Mouse (Mus musculus) small intestine, adult 2 months (tissue): ENCODE measurements around the gene Anks1. TPM values are rescaled to one million over a fixed set of nuclear protein-coding genes. Genes with fewer than 3 reads are reported as not detected.
"Not testable (repeated sequence)": the region's sequence is repeated elsewhere in the genome, so short reads cannot be mapped to it uniquely, and the experiment has no call there.

Source experiments
- H3K27ac ChIP-seq: fragments of 200-500 bp; 2 replicates; pipeline ENCODE4 v1.5.1; 2012; ENCODE audit warnings: low read depth, low read length, control low read depth, inconsistent platforms; ENCODE audit not compliant: insufficient read depth
- H3K27me3 ChIP-seq: fragments of 200-500 bp; 2 replicates; pipeline ENCODE4 v1.6.1; 2012; ENCODE audit warnings: mild to moderate bottlenecking, moderate library complexity, low read length, inconsistent platforms; ENCODE audit not compliant: control insufficient read depth, insufficient read depth
- H3K36me3 ChIP-seq: fragments of 200-500 bp; 2 replicates; pipeline ENCODE4 v1.6.1; 2012; ENCODE audit warnings: mild to moderate bottlenecking, low read length, control low read depth, inconsistent platforms; ENCODE audit not compliant: control insufficient read depth, insufficient read depth
- H3K4me1 ChIP-seq: fragments of 200-500 bp; 2 replicates; pipeline ENCODE4 v1.6.1; 2012; ENCODE audit warnings: low read length, inconsistent platforms, mixed read lengths; ENCODE audit not compliant: control insufficient read depth, insufficient read depth, insufficient read length
- H3K4me3 ChIP-seq: fragments of 200-500 bp; 2 replicates; pipeline ENCODE4 v1.5.1; 2012; ENCODE audit warnings: low read depth, mild to moderate bottlenecking, control low read depth, inconsistent platforms, low read length, moderate library complexity
- CTCF ChIP-seq: fragments of 200-500 bp; IDR thresholded peaks from 2 replicates; pipeline ENCODE4 v1.5.1; 2012; ENCODE audit warnings: low read depth, mild to moderate bottlenecking, control low read depth, inconsistent platforms, low read length, moderate library complexity, mixed read lengths; ENCODE audit not compliant: insufficient replicate concordance, insufficient read length; ENCODE audit errors: extremely low read depth
- POLR2A ChIP-seq: fragments of 200-500 bp; IDR thresholded peaks from 2 replicates; pipeline ENCODE4 v1.6.1; 2012; ENCODE audit warnings: low read depth, mild to moderate bottlenecking, control low read depth, inconsistent platforms, low read length, moderate library complexity
- WGBS: fragments of 180-500 bp; shearing (Covaris S2); methylation state at CpG from one replicate; pipeline ENCODE4 v1.1.7; 2018; 5-methylcytosine and 5-hydroxymethylcytosine counted together
- polyA plus RNA-seq: library from polyadenylated mRNA; depleted of rRNA; stranded (reverse); fragments of >200 nt; gene quantifications from 2 replicates; pipeline ENCODE4 v1.2.3, GENCODE M21; 2012

The Anks1 gene
- polyA plus RNA-seq, 1 experiment = 28.2 TPM

- Histone ChIP-seq H3K27me3 (no peaks in the 10 kb centered on the region), H3K36me3 (no peaks in the 10 kb centered on the region), H3K4me3 (no peak overlapping the region), H3K27ac (no peak overlapping the region), H3K4me1 (no peaks in the 10 kb centered on the region)
- TF ChIP-seq CTCF (no peak), POLR2A (no peak)
- WGBS = 75% methylated on average over 14 of the region's 14 CpGs
Observed at GRCm38 (mm10) chr17:27954629-27955402, 45.7 kb downstream of the Anks1 start.

GRCm38 (mm10) chr17:27957649-27958048 is 48.5 kb downstream of the Anks1 start:
- no peak for TF ChIP-seq CTCF
- TF ChIP-seq POLR2A = no peak
- Histone ChIP-seq H3K4me3 (no peak overlapping the region), H3K27ac (no peak overlapping the region), H3K27me3 (no peaks in the 10 kb centered on the region), H3K36me3 (no peaks in the 10 kb centered on the region), H3K4me1 (peaks cover 4% of the 10 kb centered on the region; the same call in 1 of the 2 replicates)
- 92% methylated on average over 9 of the region's 9 CpGs for WGBS

DNA sequence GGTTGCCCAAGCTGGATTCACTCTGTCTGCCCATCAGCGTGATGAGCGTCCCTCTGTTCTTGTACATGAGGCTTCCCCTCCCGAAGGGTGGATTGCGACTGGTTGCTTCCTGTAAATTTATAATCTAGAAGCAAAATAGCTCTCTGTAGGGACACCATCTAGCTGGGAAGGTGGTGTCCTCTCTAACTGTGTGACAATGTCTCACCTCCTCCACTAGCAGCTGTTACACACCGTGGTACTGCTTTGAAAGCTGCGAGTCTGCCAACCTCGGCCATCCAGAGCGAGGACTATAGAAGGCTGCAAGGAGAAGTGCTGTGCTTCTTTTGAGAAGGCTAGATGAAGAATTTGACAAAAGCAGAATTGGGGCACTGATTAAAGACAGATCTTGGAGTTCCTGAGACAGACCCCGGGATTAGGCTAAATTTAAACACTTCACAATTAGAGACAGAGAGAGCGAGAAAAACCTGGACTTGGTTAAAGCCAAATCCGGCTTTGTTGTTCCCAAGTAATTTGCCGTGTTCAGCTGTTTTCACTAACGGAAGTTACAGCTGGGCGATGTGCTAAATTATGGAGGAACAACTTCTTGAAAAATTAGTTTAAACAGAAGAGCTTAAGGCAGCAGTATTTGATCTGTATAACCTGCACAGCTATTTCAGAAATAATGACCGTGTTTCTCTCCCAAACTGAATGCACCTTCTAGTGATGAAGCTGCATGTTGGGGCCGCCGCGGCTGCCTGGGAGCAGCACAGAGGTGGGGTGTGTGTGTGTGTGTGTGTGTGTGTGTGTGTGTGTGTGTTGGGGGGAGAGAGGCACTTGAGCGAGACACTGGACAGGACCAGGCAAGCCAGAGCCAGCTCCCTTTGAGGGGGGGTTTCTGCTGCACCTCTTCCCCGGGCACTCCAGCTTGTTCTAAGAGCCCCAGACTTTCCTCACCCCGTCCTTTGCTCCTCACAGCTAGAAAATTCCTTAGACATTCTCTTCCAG is 51.3 kb downstream of the Anks1 start:
- Histone ChIP-seq H3K27ac (no peak overlapping the region), H3K36me3 (no peaks in the 10 kb centered on the region), H3K4me1 (peaks cover 4% of the 10 kb centered on the region), H3K4me3 (no peak overlapping the region), H3K27me3 (no peaks in the 10 kb centered on the region)
- WGBS = 83% methylated on average over 21 of the region's 21 CpGs
- TF ChIP-seq POLR2A (no peak), CTCF (no peak)

- not testable (repeated sequence) for H3K27ac ChIP-seq, H3K36me3 ChIP-seq, H3K4me1 ChIP-seq, H3K27me3 ChIP-seq, H3K4me3 ChIP-seq
- WGBS = 87% methylated on average over 7 of the region's 7 CpGs
Observed at GRCm38 (mm10) chr17:27963120-27963519, 54.0 kb downstream of the Anks1 start.

DNA sequence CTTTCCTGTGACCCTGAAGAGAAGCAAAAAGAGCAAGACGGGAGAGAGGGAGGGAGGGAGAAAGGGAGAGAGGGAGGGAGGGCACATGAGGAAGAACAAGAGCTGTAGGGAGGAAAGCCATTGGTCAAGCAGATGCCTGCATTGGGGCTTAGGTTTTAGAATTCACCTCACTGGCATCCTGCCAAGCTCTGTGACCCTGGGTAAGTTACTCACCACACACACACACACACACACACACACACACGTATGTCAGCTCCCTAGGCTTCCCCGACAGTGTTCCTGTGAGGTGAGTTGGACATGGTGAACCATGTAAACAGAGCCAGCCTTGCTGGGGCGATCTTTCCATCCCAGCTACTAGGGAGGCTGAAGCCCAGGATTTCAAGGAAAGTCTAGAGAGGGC is 55.5 kb downstream of the Anks1 start:
- H3K4me3 ChIP-seq = no peak overlapping the region
- peaks cover 4% of the 10 kb centered on the region for H3K4me1 ChIP-seq
- TF ChIP-seq CTCF (no peak), POLR2A (no peak)
- 74% methylated on average over 4 of the region's 4 CpGs for WGBS
- no peaks in the 10 kb centered on the region for H3K27me3 ChIP-seq
- no peak overlapping the region for H3K27ac ChIP-seq
- no peaks in the 10 kb centered on the region for H3K36me3 ChIP-seq

GRCm38 (mm10) chr17:27965292-27965691 is 56.2 kb downstream of the Anks1 start:
- Histone ChIP-seq H3K4me3 (no peak overlapping the region), H3K27me3 (no peaks in the 10 kb centered on the region), H3K27ac (no peak overlapping the region), H3K4me1 (peaks cover 4% of the 10 kb centered on the region), H3K36me3 (no peaks in the 10 kb centered on the region)
- WGBS = 75% methylated on average over 10 of the region's 10 CpGs
- no peak for TF ChIP-seq POLR2A
- no peak for TF ChIP-seq CTCF

DNA sequence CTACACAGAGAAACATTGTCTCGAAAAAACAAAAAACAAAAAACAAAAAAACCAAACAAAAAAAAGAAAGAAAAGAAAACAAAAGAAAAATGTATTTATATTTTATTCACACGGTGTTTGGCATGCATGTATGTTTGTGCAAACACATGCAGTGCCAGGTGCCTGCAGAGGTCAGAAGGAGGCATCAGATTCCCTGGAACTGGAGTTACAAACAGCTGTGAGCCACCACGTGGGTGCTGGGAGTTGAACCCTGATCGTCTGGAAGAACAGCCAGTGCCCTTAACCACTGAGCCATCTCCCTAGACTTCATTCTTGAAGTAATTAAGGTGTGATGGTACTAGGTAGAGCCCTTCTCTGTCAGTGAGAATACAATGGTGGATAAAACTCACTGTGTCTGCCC is 57.0 kb downstream of the Anks1 start:
- 52% methylated on average over 4 of the region's 4 CpGs for WGBS
- no peak for TF ChIP-seq POLR2A
- TF ChIP-seq CTCF = no peak
- H3K27ac ChIP-seq = no peak overlapping the region

More for the DNA sequence above, 57.0 kb downstream of the Anks1 start:
- no peaks in the 10 kb centered on the region for H3K36me3 ChIP-seq
- H3K4me1 ChIP-seq = peaks cover 4% of the 10 kb centered on the region
- H3K27me3 ChIP-seq = no peaks in the 10 kb centered on the region
- no peak overlapping the region for H3K4me3 ChIP-seq
